Mouse (Mus musculus) mature B cell (primary cell): ENCODE data around the gene Jph4.

Experiments used
- in situ Hi-C: fragments of 300-500 bp; cut with MboI; formaldehyde crosslinking; loops from 2 replicates; pipeline ENCODE4 v1.14.3; 2019

Jph4 gene

GRCm38 (mm10) chr14:55118852-55119251, 2.1 kb upstream of the Jph4 start:
- in situ Hi-C loops: no loop called here

GRCm38 (mm10) chr14:55115846-55116245, 889 bp downstream of the Jph4 start:
- in situ Hi-C loops: no loop called here

- in situ Hi-C loops: no loop called here
Measured at GRCm38 (mm10) chr14:55114759-55115701, 1.7 kb downstream of the Jph4 start.

GRCm38 (mm10) chr14:55113975-55114645, 2.6 kb downstream of the Jph4 start:
- in situ Hi-C loops: no loop called here

- in situ Hi-C loops: no loop called here
Measured at GRCm38 (mm10) chr14:55113351-55113974, 3.3 kb downstream of the Jph4 start.

- in situ Hi-C loops: no loop called here
Measured at GRCm38 (mm10) chr14:55111720-55112119, 5.0 kb downstream of the Jph4 start.

- in situ Hi-C loops: no loop called here
Measured at GRCm38 (mm10) chr14:55110076-55110475, 6.7 kb downstream of the Jph4 start.

- in situ Hi-C loops: no loop called here
Measured at GRCm38 (mm10) chr14:55109048-55109873, 7.5 kb downstream of the Jph4 start.

- in situ Hi-C loops: no loop called here
Measured at GRCm38 (mm10) chr14:55108202-55108870, 8.4 kb downstream of the Jph4 start.

- in situ Hi-C loops: no loop called here
Measured at GRCm38 (mm10) chr14:55106990-55107389, 9.7 kb downstream of the Jph4 start.

GRCm38 (mm10) chr14:55105836-55106809, 10.6 kb downstream of the Jph4 start, which contains the start of gene Ap1g2:
Ap1g2 (minus strand) TSS chr14:55106593.
- in situ Hi-C loops: no loop called here

- in situ Hi-C loops: no loop called here
Measured at GRCm38 (mm10) chr14:55105386-55105785, 11.3 kb downstream of the Jph4 start.

GRCm38 (mm10) chr14:55104365-55104764, 12.4 kb downstream of the Jph4 start:
- in situ Hi-C loops: no loop called here

GRCm38 (mm10) chr14:55102253-55102785, 14.4 kb downstream of the Jph4 start:
- in situ Hi-C loops: no loop called here

- in situ Hi-C loops: no loop called here
Measured at GRCm38 (mm10) chr14:55101592-55101991, 15.1 kb downstream of the Jph4 start.

GRCm38 (mm10) chr14:55098067-55098466, 18.7 kb downstream of the Jph4 start:
- in situ Hi-C loops: no loop called here

GRCm38 (mm10) chr14:55097646-55098045, 19.1 kb downstream of the Jph4 start:
- in situ Hi-C loops: no loop called here

GRCm38 (mm10) chr14:55096573-55097087, 20.1 kb downstream of the Jph4 start:
- in situ Hi-C loops: no loop called here

GRCm38 (mm10) chr14:55095671-55096070, 21.1 kb downstream of the Jph4 start:
- in situ Hi-C loops: no loop called here
